Mouse (Mus musculus) granulocyte monocyte progenitor cell, adult 5-6 weeks (primary cell): ENCODE data around the gene Smoc1. TPM values are rescaled to one million over a fixed set of nuclear protein-coding genes. Genes with fewer than 3 reads are reported as not detected.

Experiments used
- ATAC-seq: replicated peaks from 2 replicates; pipeline ENCODE4 v1.8.0; 2016; ENCODE audit warnings: mild to moderate bottlenecking, moderate TSS enrichment, inconsistent platforms; ENCODE audit not compliant: poor library complexity, severe bottlenecking
- total RNA-seq, 2 experiments: library from RNA; stranded (forward) in 1 of 2; stranded (reverse) in 1 of 2; fragments of 200-712, 200-1000 nt in 1 of 2; fragments of >200 nt in 1 of 2; fragmentation: Nextera tagmentation in 1 of 2; gene quantifications; 2 replicates each; pipeline ENCODE4 v1.2.3; 2014 to 2017

Gene Smoc1
- total RNA-seq, 2 experiments from 2014 or later, result 0.31 TPM; not detected in 1

DNA sequence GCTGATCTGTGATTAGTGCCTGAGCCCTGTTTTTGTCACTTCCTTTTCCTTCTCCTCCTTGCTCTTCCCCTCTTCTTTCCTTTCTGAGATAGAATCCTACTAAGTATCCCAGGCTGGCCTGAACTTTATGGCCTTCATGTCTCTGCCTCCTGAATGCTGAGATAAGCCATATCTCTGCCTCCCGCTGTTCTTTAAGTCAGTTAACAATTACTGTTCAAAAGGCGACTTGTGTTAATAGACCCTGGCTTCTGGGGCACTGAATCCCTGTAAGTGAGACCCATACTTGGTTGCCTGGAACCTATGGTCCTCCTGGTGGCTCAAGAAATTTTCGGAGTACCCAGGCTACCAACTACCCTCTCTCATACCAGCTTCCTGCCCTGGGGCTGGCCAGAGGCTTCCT is 48.3 kb downstream of the Smoc1 start:
- no peak for ATAC-seq

DNA sequence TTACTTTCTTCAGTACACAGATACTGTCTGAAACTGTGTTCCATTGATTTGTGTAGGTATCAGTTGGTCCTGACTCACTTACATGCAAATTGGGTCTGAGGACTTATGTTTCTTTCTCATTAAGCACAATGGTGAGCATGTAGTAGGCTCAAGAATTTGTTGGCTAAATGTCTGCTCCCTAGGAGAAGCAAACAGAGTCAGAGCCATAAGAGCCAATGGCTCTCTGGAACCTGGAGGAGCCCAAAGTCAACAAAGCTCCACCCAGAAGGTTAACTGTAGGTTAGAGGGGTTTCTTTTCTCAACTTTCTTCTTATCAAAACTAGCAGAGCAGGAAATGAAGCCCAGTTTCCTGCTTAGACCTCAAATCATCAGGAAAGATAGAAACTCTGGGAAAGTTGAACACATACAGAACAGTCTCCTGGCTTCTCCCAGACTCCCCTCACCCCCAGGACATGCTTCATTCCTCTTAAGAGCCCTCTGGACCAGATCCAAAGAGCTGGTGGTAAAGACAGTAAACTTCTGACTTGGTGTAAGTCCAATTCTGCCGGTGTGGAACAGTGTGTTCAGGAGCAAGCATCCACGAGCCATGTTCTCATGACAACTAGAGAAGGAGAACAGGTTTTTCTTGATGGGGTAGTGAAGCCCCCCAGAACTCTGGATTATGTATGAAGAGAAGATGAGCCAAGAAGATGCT is 51.5 kb downstream of the Smoc1 start:
- no peak for ATAC-seq

DNA sequence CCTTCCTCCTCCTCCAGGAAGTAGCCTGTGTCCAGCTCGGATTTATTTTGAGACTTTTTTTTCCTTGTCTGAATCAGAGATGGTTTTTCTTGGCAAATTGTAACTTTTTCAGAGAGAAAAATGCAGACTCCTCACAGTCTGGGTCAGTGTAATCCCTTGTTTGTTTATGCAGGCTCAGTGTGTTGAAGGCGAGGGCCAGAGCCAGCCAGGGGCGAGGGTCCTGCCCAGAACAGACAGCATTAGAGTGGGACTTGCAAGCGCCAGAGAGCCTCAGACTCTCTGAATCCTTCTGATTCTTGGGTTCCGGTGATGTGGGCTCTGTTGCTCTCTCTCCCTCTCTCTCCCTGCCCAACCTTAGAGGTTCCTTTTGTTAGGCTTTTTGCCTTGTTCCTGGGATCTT is 53.7 kb downstream of the Smoc1 start:
- no peak for ATAC-seq

DNA sequence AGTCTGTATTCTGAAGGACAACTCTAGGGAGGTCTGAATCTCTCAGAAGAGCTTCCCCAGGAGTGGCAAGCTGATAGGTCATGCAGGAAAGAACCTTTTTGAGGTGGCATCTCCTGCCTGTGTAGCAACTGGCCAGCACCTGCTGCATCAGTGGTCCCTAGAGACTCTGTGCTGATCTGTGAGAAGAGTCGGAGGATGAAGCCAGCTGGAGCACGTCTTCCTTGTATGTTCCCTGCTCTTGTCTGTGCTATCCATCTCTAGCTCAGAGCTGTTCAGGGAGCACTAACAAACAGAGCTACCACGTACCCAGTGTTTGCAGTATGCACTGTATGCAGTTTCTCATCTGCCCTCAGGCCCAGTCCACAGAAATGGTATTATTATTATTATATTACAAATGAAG is 54.4 kb downstream of the Smoc1 start:
- ATAC-seq, result no peak

DNA sequence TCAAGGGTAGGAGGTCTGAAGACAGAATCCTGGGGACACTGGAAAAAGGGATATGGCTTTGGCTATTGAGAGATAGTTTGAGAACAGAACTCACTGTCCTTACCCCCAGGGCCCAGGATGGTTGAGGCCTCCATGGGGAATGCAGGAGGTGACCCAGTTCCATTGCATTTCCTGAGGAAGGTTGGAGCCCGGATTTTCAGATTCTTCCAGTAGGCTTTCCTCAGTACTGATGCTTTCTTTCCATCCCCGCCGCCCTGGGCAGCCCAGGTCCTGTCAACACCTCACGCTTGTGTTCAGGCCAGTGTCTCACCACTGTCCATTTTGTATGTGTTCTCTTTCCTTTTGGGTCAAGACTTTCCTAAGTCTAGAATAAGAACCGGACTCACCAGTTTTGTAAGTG is 56.5 kb downstream of the Smoc1 start:
- no peak for ATAC-seq

DNA sequence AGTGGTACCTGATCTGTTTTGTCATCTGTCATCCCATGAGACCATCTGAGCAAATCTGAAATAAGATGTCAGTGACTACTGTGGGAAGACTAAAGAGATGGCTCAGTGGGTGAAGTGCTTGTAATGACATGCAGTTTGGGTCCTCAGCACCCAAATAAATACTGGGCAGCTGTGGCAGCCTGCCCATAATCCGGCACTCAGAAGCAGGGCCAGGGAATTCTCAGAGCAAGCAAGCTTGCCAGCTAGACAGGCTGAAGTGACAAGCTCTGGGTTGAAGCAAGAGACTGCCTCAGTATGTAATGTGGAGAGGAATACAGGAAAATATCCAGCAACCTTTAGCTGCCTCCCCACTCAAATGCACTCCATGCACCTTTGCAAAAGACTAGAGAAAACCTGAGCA is 58.6 kb downstream of the Smoc1 start:
- no peak for ATAC-seq

DNA sequence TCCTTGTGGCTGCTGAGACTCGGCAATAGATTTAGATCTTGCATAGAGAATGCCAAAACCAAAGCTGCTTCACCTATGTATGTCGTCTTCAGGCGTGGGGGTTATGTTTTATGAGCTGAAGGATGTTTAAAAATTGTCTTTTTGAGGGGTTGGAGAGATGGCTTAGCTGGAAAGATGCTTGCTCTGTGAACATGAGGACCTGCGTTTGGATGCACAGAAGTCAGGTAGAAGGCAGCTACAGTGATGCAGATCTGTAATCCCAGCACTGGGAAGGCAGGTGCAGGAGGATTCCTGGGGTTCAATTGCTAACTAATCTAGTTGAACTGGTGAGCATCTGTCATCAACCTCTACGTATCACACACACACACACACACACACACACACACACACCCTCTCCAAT is 61.5 kb downstream of the Smoc1 start:
- no peak for ATAC-seq

DNA sequence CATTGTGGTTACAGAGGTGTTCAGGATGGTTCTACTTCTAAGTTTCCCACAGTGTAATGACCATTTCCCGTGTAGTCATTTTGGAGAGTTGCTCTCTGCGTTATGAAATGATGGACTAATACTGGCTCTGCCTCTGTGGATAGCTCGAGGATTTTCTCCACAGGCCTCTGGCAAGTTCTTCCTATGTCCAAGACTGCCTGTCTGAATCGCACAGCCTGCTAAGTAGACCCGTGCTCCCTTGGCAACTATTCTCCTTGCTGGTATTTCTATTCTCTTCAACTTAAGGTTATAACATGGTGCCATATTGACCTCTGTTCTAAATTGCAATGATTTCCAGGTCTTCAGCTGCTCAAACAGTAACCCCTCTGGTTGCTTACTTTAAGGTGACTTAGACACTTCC is 65.0 kb downstream of the Smoc1 start:
- no peak for ATAC-seq

DNA sequence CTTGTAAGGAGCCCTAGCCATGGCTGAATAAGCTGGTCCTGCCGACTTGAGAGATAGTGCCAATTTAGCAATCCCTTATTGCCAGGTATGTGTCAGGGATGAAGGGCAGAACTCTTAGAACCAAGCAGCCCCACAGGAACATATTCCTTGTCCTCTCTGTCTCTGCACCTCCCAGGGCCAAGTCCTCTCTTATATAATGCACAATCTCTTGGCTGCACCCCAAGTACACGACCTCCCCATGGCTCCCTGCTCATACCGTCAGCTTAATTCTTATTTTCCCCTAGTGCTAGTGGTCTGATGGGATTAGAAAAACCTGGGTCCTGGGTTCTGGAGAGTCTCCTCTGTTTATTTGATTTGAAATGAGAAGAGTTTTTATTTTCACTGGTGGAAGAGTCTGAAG is 66.0 kb downstream of the Smoc1 start:
- no peak for ATAC-seq

DNA sequence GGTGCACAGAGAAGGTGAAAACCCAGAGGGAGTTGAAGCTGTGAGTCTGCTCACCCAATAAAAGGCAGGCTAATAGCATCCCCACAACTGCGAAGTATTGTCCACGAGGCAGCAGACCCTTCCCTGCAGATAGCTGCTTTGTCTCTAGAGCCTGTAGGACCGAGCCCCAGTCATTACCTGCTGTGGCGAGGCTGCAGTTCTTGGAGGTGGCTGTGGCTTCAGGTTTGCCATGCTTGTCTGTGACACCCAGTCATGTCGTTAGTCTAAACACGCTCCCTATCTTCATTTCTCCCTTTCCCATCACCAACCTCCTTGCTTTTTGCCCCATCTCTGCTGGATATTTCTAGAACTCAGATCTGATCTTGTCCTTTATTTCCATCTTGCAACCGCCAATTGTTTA is 66.6 kb downstream of the Smoc1 start:
- no peak for ATAC-seq

DNA sequence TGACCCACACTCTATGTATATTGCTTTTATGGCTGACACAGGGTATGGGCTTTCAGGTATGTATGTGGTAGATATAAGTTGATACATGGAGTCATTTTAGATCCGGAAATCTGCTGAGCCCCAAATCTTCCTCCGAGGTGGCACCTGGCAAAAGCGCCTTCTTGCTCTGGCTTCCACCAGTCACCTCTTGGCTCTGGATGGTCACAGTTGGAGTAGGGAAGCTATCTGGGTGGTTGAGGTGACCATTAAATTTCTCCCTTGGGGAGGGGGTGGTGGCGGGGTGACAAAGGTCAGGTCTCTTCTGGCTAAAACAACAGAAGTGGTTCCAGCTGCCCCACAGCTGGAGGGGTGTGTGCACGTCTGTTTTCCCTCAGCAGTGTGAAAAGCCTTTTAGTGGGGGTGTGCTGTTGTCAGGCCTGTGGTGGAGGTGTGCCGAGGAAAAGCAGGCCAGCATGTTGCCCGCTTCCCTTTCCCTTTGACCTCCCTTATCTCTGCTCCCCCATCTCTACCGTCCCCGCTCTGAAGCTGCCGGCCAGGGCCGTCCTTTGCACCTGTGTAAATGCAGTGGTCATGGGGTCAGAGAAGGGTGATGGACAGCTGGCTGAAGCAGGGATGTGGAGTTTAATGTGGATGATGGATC is 68.3 kb downstream of the Smoc1 start:
- no peak for ATAC-seq

DNA sequence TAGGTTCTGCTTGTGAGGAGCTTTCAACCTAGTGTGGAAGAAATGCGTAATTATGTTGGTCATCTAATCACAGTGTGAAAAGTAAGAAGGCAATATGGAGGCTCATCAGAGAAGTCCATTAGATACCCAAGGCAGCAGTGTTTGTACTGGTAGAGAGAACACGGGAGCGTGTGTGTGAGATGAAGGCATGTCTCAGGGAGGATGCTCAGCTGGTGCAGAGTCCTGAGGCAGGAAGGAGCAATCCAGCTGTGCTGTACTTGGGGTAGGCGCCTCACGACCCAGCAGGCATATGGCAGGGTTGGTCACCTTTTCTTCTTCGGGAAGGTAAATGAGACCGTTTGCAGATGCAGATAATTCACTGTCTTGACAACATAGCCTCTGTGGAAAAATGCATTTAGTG is 70.7 kb downstream of the Smoc1 start:
- no peak for ATAC-seq

DNA sequence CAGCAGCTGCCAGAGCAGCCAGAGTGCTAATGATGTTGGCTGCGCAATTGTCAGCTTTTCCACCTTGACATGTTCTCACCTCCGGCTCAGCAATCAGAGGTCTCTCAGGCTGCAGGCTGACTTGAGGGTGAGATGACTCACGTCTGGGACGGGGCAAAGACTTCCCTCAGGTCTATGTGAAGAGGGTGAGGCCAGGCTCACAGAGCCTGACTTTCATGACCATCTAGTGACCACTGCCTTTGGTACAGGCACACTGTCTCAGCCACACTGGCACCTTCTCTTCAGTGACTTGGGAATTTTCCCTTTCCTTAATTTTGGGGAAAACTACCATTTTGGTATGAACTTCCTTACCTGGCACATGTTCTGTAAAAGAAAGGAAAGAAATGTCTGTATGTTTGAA is 71.1 kb downstream of the Smoc1 start:
- ATAC-seq, result no peak

DNA sequence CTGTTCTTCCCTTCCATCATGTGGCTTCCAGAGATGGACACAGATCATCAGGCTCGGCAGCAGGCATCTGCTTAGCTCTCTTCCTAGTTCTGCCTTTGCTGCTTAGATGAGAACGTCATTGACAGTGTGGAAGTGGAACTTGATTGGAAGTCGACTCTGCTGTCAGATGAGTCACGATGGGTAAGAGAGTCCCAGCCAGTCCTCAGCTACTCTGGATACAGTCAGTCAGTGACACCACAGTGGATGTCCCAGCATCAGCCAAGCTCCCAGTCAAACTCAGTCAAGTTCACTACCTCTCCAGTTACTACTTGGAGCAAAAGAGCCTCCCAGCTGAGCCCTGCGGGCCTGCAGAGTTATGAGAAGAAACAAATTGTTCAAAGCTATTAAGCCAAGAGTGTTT is 72.6 kb downstream of the Smoc1 start:
- no peak for ATAC-seq

DNA sequence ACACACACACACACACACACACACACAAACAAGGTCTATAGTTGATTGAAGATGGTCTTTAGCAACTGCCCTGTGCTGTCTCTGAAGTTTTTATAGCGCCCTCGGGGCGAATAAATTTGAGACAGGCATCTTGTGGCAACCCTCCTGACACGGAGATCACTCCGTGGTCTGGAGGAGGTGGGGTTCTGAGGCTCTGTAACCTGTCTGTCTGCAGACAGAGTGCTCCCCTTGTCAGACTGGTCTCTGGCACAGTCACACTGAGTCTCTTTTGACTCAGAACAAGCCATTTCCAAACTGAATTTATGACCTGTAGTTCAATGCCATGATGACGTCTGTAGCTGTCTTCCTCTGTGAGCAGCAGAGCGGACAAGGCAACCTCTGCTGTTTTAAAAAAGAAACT is 75.1 kb downstream of the Smoc1 start:
- ATAC-seq, result no peak

DNA sequence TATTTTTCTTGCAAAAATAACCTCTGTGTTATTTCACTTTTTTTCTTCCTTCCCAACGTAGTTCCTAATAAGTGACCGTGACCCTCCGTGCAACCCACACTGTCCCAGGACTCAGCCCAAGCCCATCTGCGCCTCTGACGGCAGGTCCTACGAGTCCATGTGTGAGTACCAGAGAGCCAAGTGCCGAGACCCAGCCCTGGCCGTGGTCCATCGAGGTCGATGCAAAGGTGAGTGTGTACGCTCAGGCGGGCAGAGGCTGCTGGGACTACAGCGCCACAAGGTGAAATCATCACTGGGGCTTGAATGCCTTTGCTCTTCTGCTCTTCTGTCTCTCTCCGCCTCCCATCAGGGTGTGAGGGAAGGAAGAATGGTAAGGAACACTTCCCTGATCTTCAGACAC is 77.9 kb downstream of the Smoc1 start:
- no peak for ATAC-seq

DNA sequence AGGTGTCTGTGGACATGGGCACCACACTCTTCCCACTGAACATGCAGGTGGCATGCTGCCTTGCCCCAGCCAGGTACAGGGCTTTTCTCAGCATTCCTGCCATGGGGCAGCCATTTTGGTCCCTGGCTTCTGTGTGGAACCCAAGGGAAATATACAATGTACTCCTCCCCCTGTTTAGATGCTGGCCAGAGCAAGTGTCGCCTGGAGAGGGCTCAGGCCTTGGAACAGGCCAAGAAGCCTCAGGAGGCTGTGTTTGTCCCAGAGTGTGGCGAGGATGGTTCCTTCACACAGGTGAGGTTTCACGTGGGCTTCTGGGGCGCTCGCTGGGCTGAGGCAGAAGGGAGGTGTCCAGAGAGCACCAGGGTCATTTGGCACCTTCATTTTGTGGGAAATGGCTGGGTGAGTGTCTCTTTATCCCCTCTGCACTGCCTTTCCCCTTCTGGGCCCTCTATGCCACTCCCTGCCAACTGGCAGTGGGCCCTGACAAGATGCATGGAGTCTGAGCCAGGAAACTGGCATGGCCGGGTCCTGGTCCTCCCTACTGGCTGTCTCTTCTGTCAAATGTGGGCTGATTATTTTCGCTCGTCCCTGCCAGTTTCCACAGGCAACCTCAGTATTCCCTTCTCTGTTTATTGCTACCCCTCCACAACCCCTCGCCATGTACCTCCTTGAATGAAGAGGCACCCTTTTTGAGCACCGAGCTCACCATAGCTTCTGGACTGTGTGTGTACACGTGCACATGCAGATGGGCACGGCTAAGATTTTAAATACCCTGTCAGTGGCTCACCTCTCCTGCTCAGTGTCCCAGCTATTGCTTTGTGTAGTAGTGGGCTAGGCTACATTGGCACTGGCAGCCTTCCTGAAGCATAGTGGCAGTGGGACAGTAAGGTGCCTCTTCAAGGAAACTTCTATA is 79.4 kb downstream of the Smoc1 start:
- no peak for ATAC-seq

DNA sequence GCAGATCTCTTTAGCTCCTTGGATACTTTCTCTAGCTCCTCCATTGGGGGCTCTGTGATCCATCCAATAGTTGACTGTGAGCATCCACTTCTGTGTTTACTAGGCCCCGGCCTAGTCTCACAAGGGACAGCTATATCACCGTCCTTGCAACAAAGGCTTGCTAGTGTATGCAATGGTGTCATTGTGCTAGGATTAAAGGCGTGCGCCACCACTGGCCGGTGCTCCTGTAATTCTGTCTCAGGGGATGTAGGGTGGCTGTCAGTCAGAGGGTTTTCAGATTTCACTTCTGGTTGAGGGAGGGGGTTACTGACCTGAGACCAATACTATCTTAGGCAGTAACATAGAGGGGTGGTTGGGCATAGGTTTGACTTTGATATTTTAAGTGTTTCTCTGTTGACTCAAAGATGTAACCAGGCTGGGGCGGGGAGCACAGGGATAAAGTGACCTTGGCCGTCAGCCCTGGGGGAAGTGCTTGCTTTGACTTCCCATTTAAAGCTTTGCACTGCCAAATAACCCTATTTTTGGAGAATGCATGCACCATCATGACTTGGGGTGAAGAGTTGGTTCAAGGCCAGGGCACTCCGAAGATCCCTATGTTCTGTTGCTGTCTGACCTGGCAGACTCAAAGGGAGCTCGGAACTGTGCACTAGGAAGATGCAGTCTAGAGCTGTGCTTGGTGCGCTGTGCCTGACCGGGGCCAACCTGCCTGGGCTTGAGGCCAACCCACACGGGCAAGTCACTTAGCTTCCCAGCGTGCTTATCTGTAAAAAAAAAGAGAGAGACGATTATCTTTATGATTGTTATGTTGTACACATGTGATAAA is 80.9 kb downstream of the Smoc1 start:
- ATAC-seq, result no peak

DNA sequence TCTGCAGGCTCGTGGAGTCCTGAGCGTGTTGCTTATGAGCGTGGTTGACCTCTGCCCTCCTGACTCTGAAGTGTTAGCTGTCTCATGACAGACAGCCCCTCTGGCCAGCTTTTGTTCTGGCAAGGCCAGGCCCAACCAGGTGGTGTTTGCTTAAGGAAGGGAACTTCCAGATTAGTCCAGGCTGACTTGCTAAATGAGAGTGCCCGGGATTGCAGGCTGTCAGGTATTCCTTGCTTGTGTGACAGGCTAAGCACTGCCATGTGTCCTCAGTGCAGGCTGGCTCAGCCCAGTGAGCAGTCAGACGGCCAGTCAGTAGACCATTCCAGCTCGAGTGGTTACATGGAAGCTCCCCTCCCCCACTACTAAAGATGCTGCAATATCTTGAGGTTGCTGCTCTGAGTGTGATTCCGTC is 82.0 kb downstream of the Smoc1 start:
- no peak for ATAC-seq

DNA sequence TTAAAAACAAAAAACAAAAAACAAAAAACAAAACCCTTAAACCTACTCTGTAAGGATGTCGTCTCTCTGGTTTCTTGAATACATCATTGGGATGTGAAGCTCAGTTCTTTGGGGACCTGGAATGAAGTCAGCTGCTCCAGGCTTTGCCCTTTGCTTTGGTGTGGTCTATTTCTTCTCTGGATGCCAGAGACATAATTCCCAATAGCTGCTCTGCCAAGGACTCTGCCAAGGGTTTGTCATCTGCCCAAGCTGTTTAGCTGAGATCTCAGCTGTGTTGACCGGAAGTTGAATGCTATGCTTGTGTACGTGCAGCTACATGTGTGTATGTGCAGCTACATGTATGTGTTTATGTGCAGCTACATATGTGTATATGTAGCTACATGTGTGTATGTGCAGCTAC is 83.4 kb downstream of the Smoc1 start:
- ATAC-seq, result no peak

DNA sequence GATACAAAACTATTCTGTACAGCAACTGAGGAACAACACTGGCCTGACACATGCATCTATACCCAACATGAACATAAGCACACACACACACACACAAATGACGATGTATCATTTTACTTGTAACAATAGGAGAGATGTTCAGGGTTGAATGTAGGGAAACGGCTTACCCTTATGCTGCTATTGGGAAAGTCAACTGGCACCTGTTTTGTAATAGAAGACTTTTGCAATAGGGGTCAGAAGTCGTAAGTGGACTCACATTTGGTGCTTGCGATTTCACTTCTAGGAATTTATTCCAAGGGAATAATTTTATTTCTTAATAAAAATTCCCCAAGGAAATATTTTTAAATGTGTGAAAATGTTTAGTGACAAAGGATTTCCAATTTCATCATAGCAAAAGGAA is 85.7 kb downstream of the Smoc1 start:
- ATAC-seq, result no peak
